Mouse (Mus musculus) brain, embryonic 18.5 days (tissue): ENCODE measurements at regions not wholly inside any gene's neighbourhood (a gene's known extent, or its start where the extent isn't known, plus 50 kb on each side); places are given as distances from the start of the nearest gene placed in this dataset.

Experiments
- DNase-seq: peaks from one replicate; pipeline ENCODE4 v3.0.0-alpha.2; 2012; ENCODE audit warnings: low read depth, low spot score

GRCm38 (mm10) chr3:11875816-11876215, 1540.3 kb upstream of the Gm38303 start:
- no peak for DNase-seq

GRCm38 (mm10) chr3:11869381-11869780, 1533.9 kb upstream of the Gm38303 start:
- peak; percentile 36 for DNase-seq
